Mouse (Mus musculus) telencephalon, adult 2 months (tissue): ENCODE results near the gene Fis1.
"Not testable (repeated sequence)": the region's sequence is repeated elsewhere in the genome, so short reads cannot be mapped to it uniquely, and the experiment has no call there.

Experiments used
- DNase-seq: peaks from one replicate; pipeline ENCODE4 v3.0.0-alpha.2; 2011; ENCODE audit warnings: low read depth, low spot score

Gene Fis1

DNA sequence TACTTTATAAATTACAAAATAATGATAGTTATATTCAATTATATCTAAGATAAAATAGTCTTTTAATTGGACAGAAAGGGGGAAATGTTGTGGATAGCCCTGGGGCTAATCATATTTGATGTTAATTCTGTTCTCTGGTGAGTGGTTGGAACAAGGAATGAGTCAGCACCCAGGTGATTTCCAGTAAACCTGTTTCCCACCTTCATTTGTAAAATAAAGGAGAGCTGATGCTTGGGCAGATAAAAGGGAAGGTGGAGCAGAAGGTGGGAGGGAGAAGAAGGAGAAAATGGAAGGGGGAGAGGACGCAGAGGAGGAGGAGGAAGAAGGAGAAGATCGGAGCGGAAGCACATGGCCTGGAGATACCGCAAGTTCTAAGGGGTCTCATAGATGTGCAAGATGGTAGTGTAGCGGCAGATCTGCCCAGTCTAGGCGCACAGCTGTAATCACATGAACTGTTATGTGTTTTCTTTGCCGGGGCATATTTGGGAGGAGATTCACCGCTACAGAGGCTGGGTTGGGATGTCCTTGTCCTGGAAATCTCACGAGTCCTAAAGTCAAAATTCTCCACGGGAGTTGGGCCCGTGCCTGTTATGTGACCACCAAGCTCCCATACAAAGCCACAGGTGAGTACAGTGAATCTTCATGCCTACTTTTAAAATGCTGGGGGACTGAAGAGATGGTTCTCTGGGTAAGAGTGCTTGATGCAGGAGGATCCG, 12.1 kb upstream of the Fis1 start:
- DNase-seq: no peak

- no peak for DNase-seq
Observed at GRCm38 (mm10) chr5:136942781-136943180, 10.3 kb upstream of the Fis1 start.

- DNase-seq: no peak
Observed at GRCm38 (mm10) chr5:136943382-136943781, 9.7 kb upstream of the Fis1 start.

DNA sequence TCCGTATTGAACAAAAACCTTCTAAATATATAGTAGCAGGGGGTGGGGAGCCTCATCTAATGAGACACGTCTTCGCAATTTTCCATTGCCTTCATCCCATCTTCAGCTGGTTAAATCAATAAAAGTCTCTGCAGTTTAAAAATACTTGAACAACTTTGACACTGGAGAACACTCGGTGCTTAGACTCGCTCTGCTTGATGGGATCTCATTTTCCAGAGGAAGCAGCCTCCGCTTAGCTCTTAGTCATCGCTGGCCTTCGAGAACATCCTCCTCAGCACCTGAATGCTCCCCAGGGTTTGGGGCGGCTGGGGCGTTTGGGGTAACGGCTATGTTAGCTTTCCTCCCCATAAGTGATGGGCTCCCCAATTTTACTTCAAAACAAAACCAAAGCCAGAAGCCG, 8.0 kb upstream of the Fis1 start:
- peak; percentile 63 for DNase-seq

GRCm38 (mm10) chr5:136947874-136948273, 5.2 kb upstream of the Fis1 start:
- DNase-seq: no peak

DNA sequence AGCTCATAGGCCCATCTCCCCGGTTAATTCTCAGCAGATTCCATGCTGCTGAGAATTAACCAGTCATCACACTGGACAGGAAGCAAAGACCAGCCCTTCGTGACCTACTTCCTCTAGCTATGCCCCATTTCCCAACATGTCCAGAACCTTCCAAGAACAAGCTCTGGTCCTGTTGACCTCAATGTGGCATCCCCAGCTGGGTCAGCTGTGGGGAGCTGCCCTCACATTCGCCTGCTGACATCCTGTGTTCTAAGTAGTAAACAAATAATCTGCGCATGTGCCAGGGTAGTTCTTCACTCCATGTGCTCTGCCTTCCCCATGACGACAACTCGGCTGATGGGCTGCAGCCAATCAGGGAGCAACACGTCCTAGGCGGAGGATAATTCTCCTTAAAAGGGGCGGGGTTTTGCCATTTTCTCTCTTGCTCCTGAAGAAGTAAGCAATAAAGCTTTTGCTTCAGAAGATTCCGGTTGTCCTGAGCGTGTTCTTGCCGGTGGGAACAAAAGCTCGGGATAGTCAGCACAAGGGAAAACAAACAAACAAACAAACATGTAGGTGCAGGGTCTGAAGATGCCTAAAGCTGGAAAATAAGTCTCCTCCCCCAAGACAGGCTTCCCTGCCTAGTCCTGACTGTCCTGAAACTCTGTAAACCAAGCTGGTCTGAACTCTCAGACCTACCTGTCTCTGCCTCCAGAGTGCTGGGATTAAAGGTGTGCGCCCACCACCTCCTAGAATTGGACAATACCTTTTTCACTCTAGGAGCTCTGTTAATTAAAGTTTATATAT, 3.3 kb upstream of the Fis1 start:
- not testable (repeated sequence) for DNase-seq

DNA sequence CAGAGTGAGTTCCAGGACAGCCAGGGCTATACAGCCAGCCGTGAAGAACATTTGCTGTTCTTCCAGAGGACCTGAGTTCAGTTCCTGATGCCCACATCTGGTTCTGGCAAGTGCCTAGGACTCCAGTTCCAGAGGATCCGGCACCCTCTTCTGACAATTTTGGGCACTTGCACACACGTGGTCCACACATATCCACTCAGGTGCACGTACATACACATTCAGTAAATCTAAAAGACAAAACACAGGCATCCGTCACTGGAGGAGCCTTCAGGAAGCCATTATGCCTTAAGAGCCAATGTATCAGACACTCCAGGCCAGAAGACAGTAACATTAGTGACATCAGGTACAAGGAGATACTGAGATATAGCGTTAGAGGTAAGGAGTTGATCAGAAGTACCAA, 2.6 kb upstream of the Fis1 start:
- DNase-seq: no peak

GRCm38 (mm10) chr5:136952153-136952552, 922 bp upstream of the Fis1 start:
- no peak for DNase-seq

DNA sequence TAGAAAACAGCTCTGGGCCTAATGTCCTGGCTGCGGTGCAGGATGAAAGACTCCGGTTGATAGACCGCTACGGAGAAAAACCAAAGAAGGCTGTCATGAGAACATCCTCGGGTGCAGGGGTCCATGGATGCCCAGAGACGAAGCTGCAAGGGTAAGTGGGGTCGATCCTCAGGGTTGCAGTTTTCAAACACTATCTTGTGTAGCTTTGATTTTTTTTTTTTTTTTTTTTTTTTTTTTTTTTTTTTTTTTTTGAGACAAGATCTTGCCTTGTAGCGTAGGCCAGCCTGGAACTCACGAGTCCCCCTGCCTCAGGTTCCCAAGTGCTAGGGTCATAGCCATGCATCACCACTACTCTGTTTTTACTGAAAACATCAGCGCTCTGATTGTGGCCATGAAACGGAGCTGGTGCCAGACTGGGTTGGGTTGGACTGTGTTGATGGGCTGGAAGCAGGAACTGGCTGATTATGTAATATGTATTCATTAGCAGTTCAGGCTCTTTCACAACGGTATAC, 421 bp downstream of the Fis1 start:
- no peak for DNase-seq

- DNase-seq: no peak
Observed at GRCm38 (mm10) chr5:136955622-136956021, 2.5 kb downstream of the Fis1 start.

DNA sequence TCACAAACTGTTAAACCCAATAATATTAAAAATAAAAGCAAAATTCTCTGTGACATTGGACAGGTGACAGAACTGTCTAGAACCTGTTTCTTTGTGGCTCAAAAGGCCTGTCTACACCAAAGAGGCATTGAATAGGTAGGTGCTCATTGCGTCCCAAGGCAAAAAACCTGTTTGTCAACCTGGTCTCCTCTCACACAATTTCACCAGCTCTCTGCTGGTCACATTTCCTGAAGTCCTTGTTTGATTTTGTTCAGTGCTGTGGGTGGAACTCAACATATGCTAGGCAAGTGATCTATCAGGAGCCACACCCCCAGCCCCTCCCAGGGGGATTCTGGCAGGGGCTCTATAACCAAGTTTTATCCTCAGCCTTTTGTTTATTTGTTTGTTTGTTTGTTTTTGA, 4.2 kb downstream of the Fis1 start:
- no peak for DNase-seq

- no peak for DNase-seq
Observed at GRCm38 (mm10) chr5:136958991-136959605, 6.0 kb downstream of the Fis1 start.

GRCm38 (mm10) chr5:136960053-136960452, 7.0 kb downstream of the Fis1 start:
- no peak for DNase-seq

DNA sequence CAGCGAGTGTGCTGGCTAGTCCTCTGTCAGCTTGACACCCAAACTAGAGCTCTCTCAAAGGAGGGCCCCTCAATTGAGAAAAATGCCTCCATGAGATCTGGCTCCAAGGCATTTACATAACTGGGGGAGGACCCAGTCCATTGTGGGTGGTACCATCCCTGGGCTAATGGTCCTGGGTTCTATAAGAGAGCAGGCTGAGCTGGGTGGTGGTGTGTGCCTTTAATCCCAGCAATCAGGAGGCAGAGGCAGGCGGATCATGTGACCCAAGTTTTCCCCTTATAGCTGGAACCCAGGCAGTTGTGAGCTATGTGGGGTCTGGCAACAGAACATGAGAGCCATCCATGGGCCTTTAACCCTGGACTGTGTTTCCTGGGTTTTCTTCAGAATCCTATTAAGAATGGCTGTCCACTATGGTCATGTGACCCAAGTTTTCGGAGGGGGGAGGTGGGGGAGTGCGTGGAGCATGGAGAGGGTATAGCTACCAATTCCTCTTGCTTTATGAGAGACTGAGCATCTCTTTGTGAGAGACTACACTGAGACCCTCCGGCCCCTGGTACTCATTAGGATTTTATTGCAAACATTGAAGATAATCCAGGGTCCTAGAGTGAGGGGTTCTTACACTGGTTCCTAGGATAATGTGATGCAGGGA, 8.4 kb downstream of the Fis1 start:
- DNase-seq: no peak

GRCm38 (mm10) chr5:136961983-136962461, 8.9 kb downstream of the Fis1 start:
- peak; percentile 96 for DNase-seq

GRCm38 (mm10) chr5:136962501-136962900, 9.4 kb downstream of the Fis1 start:
- DNase-seq: peak; percentile 51

- no peak for DNase-seq
Observed at GRCm38 (mm10) chr5:136962966-136963540, 10.0 kb downstream of the Fis1 start.

GRCm38 (mm10) chr5:136965210-136965609, 12.1 kb downstream of the Fis1 start:
- no peak for DNase-seq

DNA sequence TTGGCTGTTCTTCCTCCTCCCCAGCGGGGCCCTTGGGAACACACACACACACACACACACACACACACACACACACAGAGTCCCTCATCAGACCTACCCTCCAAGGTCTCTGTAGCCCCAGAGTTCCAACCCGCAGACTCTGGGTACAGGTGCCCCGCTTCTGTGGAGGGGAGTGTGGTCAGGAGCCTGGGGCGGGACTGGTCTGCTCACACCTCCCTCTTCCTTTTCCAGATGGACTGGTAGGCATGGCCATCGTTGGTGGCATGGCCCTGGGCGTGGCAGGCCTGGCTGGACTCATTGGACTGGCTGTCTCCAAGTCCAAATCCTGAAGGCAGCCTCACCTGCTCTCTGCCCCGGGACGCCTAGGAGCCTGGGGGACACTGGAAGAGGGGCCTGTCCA, 12.6 kb downstream of the Fis1 start:
- no peak for DNase-seq

DNA sequence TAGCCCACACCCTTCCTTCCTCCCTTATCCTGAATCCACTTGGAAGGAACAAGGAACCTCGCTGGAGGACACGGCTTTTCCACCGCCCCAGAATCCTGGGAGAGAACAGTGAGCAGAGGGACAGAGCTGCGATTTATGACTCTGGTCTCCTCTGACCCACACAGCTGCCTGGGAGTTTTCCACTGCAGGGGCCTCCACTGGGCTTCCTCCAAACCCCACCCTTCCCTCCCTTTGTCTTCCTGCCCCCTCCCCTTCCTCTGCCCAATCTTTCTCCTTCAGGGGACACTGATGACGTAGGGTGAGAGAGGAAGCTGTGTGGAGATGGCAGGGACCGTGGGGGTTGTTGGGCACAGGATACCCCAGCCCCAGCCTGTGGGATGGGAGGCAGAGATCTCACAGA, 13.3 kb downstream of the Fis1 start, which contains the start of gene Cldn15:
TSS of gene Cldn15 (plus strand) at position 286 of the 400 bp plus-strand sequence.
- DNase-seq: no peak

GRCm38 (mm10) chr5:136966861-136967455, 13.9 kb downstream of the Fis1 start:
- no peak for DNase-seq
